Mouse (Mus musculus): Measurements from ENCODE around the gene Dazap1.

Gene Dazap1

DNA sequence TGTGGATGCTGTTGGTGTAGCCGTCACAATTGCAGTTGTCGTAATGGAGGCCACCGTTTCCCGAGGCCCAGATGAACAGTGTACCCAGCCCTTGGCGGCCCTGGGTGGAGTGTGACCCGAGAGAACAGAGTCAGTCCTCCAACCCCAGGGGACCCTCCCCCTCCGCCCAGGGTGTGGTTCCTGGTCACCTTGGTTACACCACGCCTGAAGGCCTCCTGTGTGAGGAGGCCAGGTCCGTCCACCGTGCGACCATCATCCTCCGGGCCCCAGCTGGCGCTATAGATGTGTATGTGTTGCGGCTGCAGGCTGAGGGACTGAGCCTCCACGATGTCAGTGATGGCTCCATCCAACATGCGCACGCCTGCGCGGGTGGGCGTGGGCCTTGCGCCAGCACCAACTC, 63.8 kb downstream of the Dazap1 start:
- DNase-seq: no peak

- peak; percentile 68 to 75 for DNase-seq
Observed at GRCm38 (mm10) chr10:80329273-80330081, 68.2 kb downstream of the Dazap1 start, which contains the start of the genes Pcsk4 and Reep6. Pcsk4 (minus strand) TSS chr10:80329498. Reep6 (plus strand) TSS chr10:80329953.

- DNase-seq: no peak
Observed at GRCm38 (mm10) chr10:80330084-80330483, 68.8 kb downstream of the Dazap1 start.

GRCm38 (mm10) chr10:80330888-80331287, 69.6 kb downstream of the Dazap1 start:
- no peak for DNase-seq

DNA sequence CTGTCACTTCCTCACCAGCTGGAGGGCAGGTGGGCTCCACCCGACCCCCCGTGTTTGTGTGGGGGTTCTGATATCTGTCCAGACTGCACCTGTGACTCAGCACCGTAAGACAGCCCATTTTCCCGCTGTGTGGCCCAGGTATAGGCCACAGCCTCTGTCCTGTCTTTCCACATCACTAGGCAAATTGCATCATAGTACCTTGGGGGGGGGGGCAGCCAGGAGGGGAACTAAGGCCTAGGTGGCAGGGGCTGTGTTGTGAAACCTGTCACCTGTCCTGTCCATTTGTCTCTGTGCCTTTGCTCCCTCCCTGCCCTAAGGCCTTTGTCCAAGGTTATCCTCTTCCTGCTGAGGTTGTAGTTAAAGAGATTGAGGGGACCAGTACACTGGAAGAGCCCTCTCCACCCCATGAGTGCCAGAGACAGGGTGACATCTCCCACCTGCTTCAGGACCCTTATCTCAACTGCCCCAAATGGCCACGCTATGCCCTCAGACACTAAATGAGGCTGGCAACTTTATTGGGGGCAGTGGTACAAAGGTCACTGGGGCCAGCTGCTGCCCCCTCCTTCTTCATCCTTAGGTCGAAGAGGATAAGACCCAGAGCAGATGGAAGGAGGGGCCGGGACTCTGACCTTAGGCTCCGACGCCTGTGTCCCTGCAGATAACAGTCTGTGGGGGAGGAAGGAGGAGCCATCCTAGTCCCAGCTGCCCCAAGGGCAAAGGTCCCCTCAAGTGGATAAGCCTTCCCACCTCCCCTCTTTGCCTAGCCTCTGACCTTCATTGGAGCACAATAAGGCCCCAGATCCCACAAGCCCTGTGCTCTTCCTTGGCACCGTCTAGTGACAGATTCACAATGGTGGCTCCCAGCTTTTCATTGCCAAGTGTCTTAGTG, 70.6 kb downstream of the Dazap1 start:
- no peak for DNase-seq

DNA sequence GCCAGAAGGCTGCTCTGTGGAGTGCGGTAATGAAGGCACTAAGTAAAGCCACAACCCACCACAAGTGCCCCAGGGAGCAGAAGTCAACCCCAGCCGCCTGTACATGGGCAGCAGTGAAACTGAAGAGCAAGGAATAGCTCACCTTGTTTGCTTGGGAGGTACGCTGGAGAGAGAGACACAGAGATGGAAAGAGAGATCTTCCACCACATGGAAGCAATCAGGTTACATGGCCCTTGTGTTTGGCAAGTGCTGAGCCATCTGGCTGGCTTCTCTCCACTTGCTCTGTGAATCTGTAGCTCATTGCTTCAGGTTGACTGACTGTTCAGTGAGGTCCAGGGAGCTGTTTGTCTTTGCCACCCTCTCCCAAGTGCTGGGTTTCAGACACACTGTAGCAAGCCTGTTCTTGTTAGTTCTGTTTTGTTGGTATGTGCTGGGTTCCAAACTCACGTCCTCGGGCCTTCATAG, 71.3 kb downstream of the Dazap1 start:
- no peak for DNase-seq

GRCm38 (mm10) chr10:80336263-80336662, 75.0 kb downstream of the Dazap1 start:
- DNase-seq: no peak

Data from thymus, adult 18-20 months (tissue).